Mouse (Mus musculus): ENCODE measurements at regions not wholly inside any gene's neighbourhood (a gene's known extent, or its start where the extent isn't known, plus 50 kb on each side); places are given as distances from the start of the nearest gene placed in this dataset.
A peak's percentile ranks its signal among the peaks of the same experiment; 100 is the strongest.

- ATAC-seq (ENCODE audit: low read depth) = no peak
- 87% methylated on average over 2 of the region's 2 CpGs for WGBS
- H3K9ac ChIP-seq (ENCODE audit: low read length) = no peak overlapping the region
These were observed 76.9 kb downstream of the Pxdc1 start for GRCm38 (mm10) chr13:34576392-34576791.

GRCm38 (mm10) chr13:34575997-34576314 is 77.3 kb downstream of the Pxdc1 start:
- Histone ChIP-seq H3K9me3 (ENCODE audit: control insufficient read depth, low read length) (no peaks in the 10 kb centered on the region), H3K4me3 (ENCODE audit: low read length) (no peak overlapping the region), H3K4me1 (replicated peaks; ENCODE audit: control insufficient read depth, insufficient read depth, low read length) (peaks cover 6% of the 10 kb centered on the region; the same call in 1 of the 2 replicates), H3K4me2 (ENCODE audit: low read depth, low read length) (no peak overlapping the region), H3K27ac (ENCODE audit: low read length) (no peak overlapping the region), H3K9ac (ENCODE audit: low read length) (no peak overlapping the region), H3K36me3 (ENCODE audit: control insufficient read depth, insufficient read depth, low read length) (no peaks in the 10 kb centered on the region), H3K27me3 (ENCODE audit: control insufficient read depth, insufficient read depth, low read depth, low read length) (no peaks in the 10 kb centered on the region)
- ATAC-seq (ENCODE audit: low read depth) = 0 out of 2 replicates have a peak, but pooled peaks have one; percentile 21
- 6% methylated on average over 1 of the region's 1 CpGs for WGBS

More at GRCm38 (mm10) chr13:34576392-34576791, 76.9 kb downstream of the Pxdc1 start:
- Histone ChIP-seq H3K9me3 (ENCODE audit: control insufficient read depth, low read length) (no peaks in the 10 kb centered on the region), H3K4me2 (ENCODE audit: low read depth, low read length) (no peak overlapping the region), H3K4me1 (replicated peaks; ENCODE audit: control insufficient read depth, insufficient read depth, low read length) (peaks cover 6% of the 10 kb centered on the region; the same call in 1 of the 2 replicates), H3K27ac (ENCODE audit: low read length) (no peak overlapping the region), H3K27me3 (ENCODE audit: control insufficient read depth, insufficient read depth, low read depth, low read length) (no peaks in the 10 kb centered on the region), H3K4me3 (ENCODE audit: low read length) (no peak overlapping the region), H3K36me3 (ENCODE audit: control insufficient read depth, insufficient read depth, low read length) (no peaks in the 10 kb centered on the region)

GRCm38 (mm10) chr13:34575179-34575996 is 77.9 kb downstream of the Pxdc1 start:
- Histone ChIP-seq H3K4me1 (replicated peaks; ENCODE audit: control insufficient read depth, insufficient read depth, low read length) (peaks cover 6% of the 10 kb centered on the region; the same call in 1 of the 2 replicates), H3K4me2 (ENCODE audit: low read depth, low read length) (no peak overlapping the region), H3K27ac (ENCODE audit: low read length) (no peak overlapping the region), H3K27me3 (ENCODE audit: control insufficient read depth, insufficient read depth, low read depth, low read length) (no peaks in the 10 kb centered on the region), H3K9me3 (ENCODE audit: control insufficient read depth, low read length) (no peaks in the 10 kb centered on the region), H3K4me3 (ENCODE audit: low read length) (no peak overlapping the region), H3K36me3 (ENCODE audit: control insufficient read depth, insufficient read depth, low read length) (no peaks in the 10 kb centered on the region), H3K9ac (ENCODE audit: low read length) (no peak overlapping the region)
- 42% methylated on average over 2 of the region's 2 CpGs for WGBS
- peak; percentile 94 for ATAC-seq (ENCODE audit: low read depth)

- Histone ChIP-seq H3K4me1 (replicated peaks; ENCODE audit: control insufficient read depth, insufficient read depth, low read length) (no peaks in the 10 kb centered on the region), H3K9me3 (ENCODE audit: control insufficient read depth, low read length) (no peaks in the 10 kb centered on the region), H3K36me3 (ENCODE audit: control insufficient read depth, insufficient read depth, low read length) (no peaks in the 10 kb centered on the region), H3K9ac (ENCODE audit: low read length) (no peak overlapping the region), H3K27me3 (ENCODE audit: control insufficient read depth, insufficient read depth, low read depth, low read length) (no peaks in the 10 kb centered on the region), H3K4me2 (ENCODE audit: low read depth, low read length) (no peak overlapping the region), H3K4me3 (ENCODE audit: low read length) (no peak overlapping the region), H3K27ac (ENCODE audit: low read length) (no peak overlapping the region)
- ATAC-seq (ENCODE audit: low read depth) = no peak
- 82% methylated on average over 2 of the region's 2 CpGs for WGBS
These were observed 84.0 kb downstream of the Pxdc1 start for GRCm38 (mm10) chr13:34569312-34569711.

GRCm38 (mm10) chr13:34566687-34567086 is 86.6 kb downstream of the Pxdc1 start:
- ATAC-seq (ENCODE audit: low read depth) = no peak
- 78% methylated on average over 1 of the region's 1 CpGs for WGBS
- H3K4me3 ChIP-seq (ENCODE audit: low read length) = no peak overlapping the region

GRCm38 (mm10) chr13:34550130-34550884 is 103.0 kb downstream of the Pxdc1 start:
- 35% methylated on average over 5 of the region's 5 CpGs for WGBS
- Histone ChIP-seq H3K9me3 (ENCODE audit: control insufficient read depth, low read length) (0 out of 2 replicates have a peak, but pooled peaks cover 2% of the 10 kb centered on the region), H3K9ac (ENCODE audit: low read length) (no peak overlapping the region), H3K36me3 (ENCODE audit: control insufficient read depth, insufficient read depth, low read length) (no peaks in the 10 kb centered on the region), H3K4me2 (ENCODE audit: low read depth, low read length) (no peak overlapping the region), H3K27me3 (ENCODE audit: control insufficient read depth, insufficient read depth, low read depth, low read length) (no peaks in the 10 kb centered on the region), H3K4me1 (replicated peaks; ENCODE audit: control insufficient read depth, insufficient read depth, low read length) (no peaks in the 10 kb centered on the region), H3K27ac (ENCODE audit: low read length) (no peak overlapping the region), H3K4me3 (ENCODE audit: low read length) (no peak overlapping the region)
- ATAC-seq (ENCODE audit: low read depth) = no peak

More at GRCm38 (mm10) chr13:34566687-34567086, 86.6 kb downstream of the Pxdc1 start:
- no peak overlapping the region for H3K27ac ChIP-seq (ENCODE audit: low read length)
- no peak overlapping the region for H3K9ac ChIP-seq (ENCODE audit: low read length)
- no peak overlapping the region for H3K4me2 ChIP-seq (ENCODE audit: low read depth, low read length)
- no peaks in the 10 kb centered on the region for H3K9me3 ChIP-seq (ENCODE audit: control insufficient read depth, low read length)
- H3K4me1 ChIP-seq (replicated peaks; ENCODE audit: control insufficient read depth, insufficient read depth, low read length) = no peaks in the 10 kb centered on the region; the same call in 1 of the 2 replicates
- no peaks in the 10 kb centered on the region for H3K27me3 ChIP-seq (ENCODE audit: control insufficient read depth, insufficient read depth, low read depth, low read length)
- H3K36me3 ChIP-seq (ENCODE audit: control insufficient read depth, insufficient read depth, low read length) = no peaks in the 10 kb centered on the region

GRCm38 (mm10) chr13:34540646-34541045 is 112.6 kb downstream of the Pxdc1 start:
- H3K27me3 ChIP-seq (ENCODE audit: control insufficient read depth, insufficient read depth, low read depth, low read length) = no peaks in the 10 kb centered on the region
- no peak overlapping the region for H3K9ac ChIP-seq (ENCODE audit: low read length)
- ATAC-seq (ENCODE audit: low read depth) = no peak
- no peaks in the 10 kb centered on the region for H3K4me1 ChIP-seq (replicated peaks; ENCODE audit: control insufficient read depth, insufficient read depth, low read length)
- no peaks in the 10 kb centered on the region for H3K9me3 ChIP-seq (ENCODE audit: control insufficient read depth, low read length)
- WGBS = 81% methylated on average over 2 of the region's 2 CpGs
- no peaks in the 10 kb centered on the region for H3K36me3 ChIP-seq (ENCODE audit: control insufficient read depth, insufficient read depth, low read length)
- H3K4me3 ChIP-seq (ENCODE audit: low read length) = no peak overlapping the region
- H3K4me2 ChIP-seq (ENCODE audit: low read depth, low read length) = no peak overlapping the region
- H3K27ac ChIP-seq (ENCODE audit: low read length) = no peak overlapping the region

- Histone ChIP-seq H3K4me1 (replicated peaks; ENCODE audit: control insufficient read depth, insufficient read depth, low read length) (no peaks in the 10 kb centered on the region), H3K9ac (ENCODE audit: low read length) (no peak overlapping the region), H3K4me3 (ENCODE audit: low read length) (no peak overlapping the region), H3K36me3 (ENCODE audit: control insufficient read depth, insufficient read depth, low read length) (no peaks in the 10 kb centered on the region), H3K27ac (ENCODE audit: low read length) (no peak overlapping the region), H3K9me3 (ENCODE audit: control insufficient read depth, low read length) (0 out of 2 replicates have a peak, but pooled peaks cover 2% of the 10 kb centered on the region), H3K4me2 (ENCODE audit: low read depth, low read length) (no peak overlapping the region), H3K27me3 (ENCODE audit: control insufficient read depth, insufficient read depth, low read depth, low read length) (no peaks in the 10 kb centered on the region)
- 70% methylated on average over 2 of the region's 2 CpGs for WGBS
- ATAC-seq (ENCODE audit: low read depth) = no peak
These were observed 119.4 kb downstream of the Pxdc1 start for GRCm38 (mm10) chr13:34533896-34534295.

GRCm38 (mm10) chr13:34511332-34511731 is 142.0 kb downstream of the Pxdc1 start:
- no peaks in the 10 kb centered on the region for H3K27me3 ChIP-seq (ENCODE audit: control insufficient read depth, insufficient read depth, low read depth, low read length)
- no peak overlapping the region for H3K4me3 ChIP-seq (ENCODE audit: low read length)
- no peak overlapping the region for H3K9ac ChIP-seq (ENCODE audit: low read length)
- H3K36me3 ChIP-seq (ENCODE audit: control insufficient read depth, insufficient read depth, low read length) = no peaks in the 10 kb centered on the region
- 82% methylated on average over 3 of the region's 3 CpGs for WGBS
- H3K27ac ChIP-seq (ENCODE audit: low read length) = no peak overlapping the region
- no peaks in the 10 kb centered on the region for H3K4me1 ChIP-seq (replicated peaks; ENCODE audit: control insufficient read depth, insufficient read depth, low read length)
- no peak for ATAC-seq (ENCODE audit: low read depth)
- H3K9me3 ChIP-seq (ENCODE audit: control insufficient read depth, low read length) = no peaks in the 10 kb centered on the region
- no peak overlapping the region for H3K4me2 ChIP-seq (ENCODE audit: low read depth, low read length)

All from lung, embryonic 16.5 days (tissue).